Mouse (Mus musculus) liver, embryonic 13.5 days (tissue): ENCODE measurements around the gene Gclc. TPM values are rescaled to one million over a fixed set of nuclear protein-coding genes. Genes with fewer than 3 reads are reported as not detected.

Experiments used
- ATAC-seq: fragments of 200-750 bp; cut with Nextera tagmentation; 2 replicates; pipeline ENCODE4 v1.8.0; 2017; ENCODE audit warnings: low read depth, mild to moderate bottlenecking, moderate number of reproducible peaks, moderate library complexity
- DNase-seq: peaks from one replicate; pipeline ENCODE4 v3.0.0; 2022
- H3K27ac ChIP-seq: fragments of 300-500 bp; sonication (generic); 2 replicates; pipeline ENCODE4 v1.5.1; 2015; ENCODE audit warnings: moderate library complexity, mild to moderate bottlenecking, inconsistent platforms
- H3K27me3 ChIP-seq: fragments of 300-500 bp; sonication (generic); 2 replicates; pipeline ENCODE4 v1.6.1; 2015; ENCODE audit warnings: mild to moderate bottlenecking, inconsistent platforms
- H3K36me3 ChIP-seq: fragments of 300-500 bp; sonication (generic); 2 replicates; pipeline ENCODE4 v1.6.1; 2015; ENCODE audit warnings: mild to moderate bottlenecking, inconsistent platforms
- H3K4me1 ChIP-seq: fragments of 300-500 bp; sonication (generic); replicated peaks from 2 replicates; pipeline ENCODE4 v1.6.1; 2015; ENCODE audit warnings: inconsistent platforms
- H3K4me2 ChIP-seq: fragments of 300-500 bp; sonication (generic); 2 replicates; pipeline ENCODE4 v1.6.1; 2015; ENCODE audit warnings: inconsistent platforms, mild to moderate bottlenecking, moderate library complexity
- H3K4me3 ChIP-seq: fragments of 300-500 bp; sonication (generic); replicated peaks from 2 replicates; pipeline ENCODE4 v1.5.1; 2015; ENCODE audit warnings: mild to moderate bottlenecking, inconsistent platforms
- H3K9ac ChIP-seq: fragments of 300-500 bp; sonication (generic); 2 replicates; pipeline ENCODE4 v1.6.1; 2015; ENCODE audit warnings: mild to moderate bottlenecking, inconsistent platforms
- H3K9me3 ChIP-seq: fragments of 300-500 bp; sonication (generic); replicated peaks from 2 replicates; pipeline ENCODE4 v1.6.1; 2016; ENCODE audit warnings: inconsistent platforms
- WGBS: fragments of 180-500 bp; shearing (Covaris S2); methylation state at CpG from one replicate; pipeline ENCODE4 v1.1.7; 2015; ENCODE audit not compliant: insufficient replicate concordance; 5-methylcytosine and 5-hydroxymethylcytosine counted together
- polyA plus RNA-seq: library from polyadenylated mRNA; unstranded; fragments of >200 nt; fragmentation: Nextera tagmentation; extraction: Ambion mirVana; gene quantifications from 2 replicates; pipeline ENCODE4 v1.2.1, GENCODE M21; 2015

Gclc gene
- polyA plus RNA-seq, 1 experiment from 2014 or later: 23.5 TPM

- H3K27me3 ChIP-seq: no peaks in the 10 kb centered on the region
- no peak overlapping the region for H3K4me2 ChIP-seq
- H3K4me1 ChIP-seq: peaks cover 11% of the 10 kb centered on the region
- H3K4me3 ChIP-seq: no peak overlapping the region
- H3K9ac ChIP-seq: no peak overlapping the region
- 91% methylated on average over 8 of the region's 8 CpGs for WGBS
- no peaks in the 10 kb centered on the region for H3K9me3 ChIP-seq
- H3K36me3 ChIP-seq: peaks cover 83% of the 10 kb centered on the region
- ATAC-seq: no peak
- no peak for DNase-seq
- H3K27ac ChIP-seq: no peak overlapping the region
Measured at GRCm38 (mm10) chr9:77766218-77766617, 11.9 kb downstream of the Gclc start.

GRCm38 (mm10) chr9:77766767-77767166 is 12.4 kb downstream of the Gclc start:
- Histone ChIP-seq H3K4me3 (no peak overlapping the region), H3K36me3 (peaks cover 86% of the 10 kb centered on the region), H3K27me3 (no peaks in the 10 kb centered on the region), H3K27ac (no peak overlapping the region), H3K4me1 (peaks cover 16% of the 10 kb centered on the region), H3K4me2 (no peak overlapping the region), H3K9me3 (no peaks in the 10 kb centered on the region), H3K9ac (no peak overlapping the region)
- WGBS: 73% methylated on average over 3 of the region's 3 CpGs
- DNase-seq (no peak), ATAC-seq (peak; percentile 35; the same call in 1 of the 2 replicates)

- WGBS: 84% methylated on average over 6 of the region's 6 CpGs
- Histone ChIP-seq H3K27me3 (no peaks in the 10 kb centered on the region), H3K4me2 (no peak overlapping the region), H3K27ac (no peak overlapping the region), H3K36me3 (peaks cover 71% of the 10 kb centered on the region), H3K4me1 (peaks cover 24% of the 10 kb centered on the region), H3K4me3 (no peak overlapping the region), H3K9ac (no peak overlapping the region), H3K9me3 (no peaks in the 10 kb centered on the region)
- no peak for ATAC-seq
- no peak for DNase-seq
Measured at GRCm38 (mm10) chr9:77770909-77771308, 16.6 kb downstream of the Gclc start.

- no peak for DNase-seq
- Histone ChIP-seq H3K27me3 (no peaks in the 10 kb centered on the region), H3K9ac (no peak overlapping the region), H3K4me2 (no peak overlapping the region), H3K4me1 (peaks cover 22% of the 10 kb centered on the region), H3K27ac (no peak overlapping the region), H3K36me3 (peaks cover 71% of the 10 kb centered on the region), H3K4me3 (no peak overlapping the region), H3K9me3 (no peaks in the 10 kb centered on the region)
- WGBS: 91% methylated on average over 5 of the region's 5 CpGs
- ATAC-seq: no peak
Measured at GRCm38 (mm10) chr9:77771330-77771729, 17.0 kb downstream of the Gclc start.

- Histone ChIP-seq H3K36me3 (peaks cover 71% of the 10 kb centered on the region), H3K27me3 (no peaks in the 10 kb centered on the region)
- 80% methylated on average over 10 of the region's 10 CpGs for WGBS
Measured at GRCm38 (mm10) chr9:77771765-77772383, 17.5 kb downstream of the Gclc start.

GRCm38 (mm10) chr9:77776720-77777515 is 22.6 kb downstream of the Gclc start:
- Histone ChIP-seq H3K36me3 (peaks cover 82% of the 10 kb centered on the region), H3K4me2 (no peak overlapping the region), H3K9me3 (no peaks in the 10 kb centered on the region), H3K4me3 (no peak overlapping the region), H3K27ac (no peak overlapping the region), H3K4me1 (0 out of 2 replicates have a peak, but pooled peaks cover 6% of the 10 kb centered on the region), H3K27me3 (no peaks in the 10 kb centered on the region), H3K9ac (no peak overlapping the region)
- ATAC-seq: no peak
- DNase-seq: no peak
- WGBS: 78% methylated on average over 7 of the region's 7 CpGs

More at GRCm38 (mm10) chr9:77771765-77772383, 17.5 kb downstream of the Gclc start:
- no peak for DNase-seq
- Histone ChIP-seq H3K9me3 (no peaks in the 10 kb centered on the region), H3K4me1 (peaks cover 17% of the 10 kb centered on the region; the same call in 1 of the 2 replicates), H3K4me3 (no peak overlapping the region), H3K27ac (no peak overlapping the region), H3K4me2 (no peak overlapping the region), H3K9ac (no peak overlapping the region)
- ATAC-seq: no peak

DNA sequence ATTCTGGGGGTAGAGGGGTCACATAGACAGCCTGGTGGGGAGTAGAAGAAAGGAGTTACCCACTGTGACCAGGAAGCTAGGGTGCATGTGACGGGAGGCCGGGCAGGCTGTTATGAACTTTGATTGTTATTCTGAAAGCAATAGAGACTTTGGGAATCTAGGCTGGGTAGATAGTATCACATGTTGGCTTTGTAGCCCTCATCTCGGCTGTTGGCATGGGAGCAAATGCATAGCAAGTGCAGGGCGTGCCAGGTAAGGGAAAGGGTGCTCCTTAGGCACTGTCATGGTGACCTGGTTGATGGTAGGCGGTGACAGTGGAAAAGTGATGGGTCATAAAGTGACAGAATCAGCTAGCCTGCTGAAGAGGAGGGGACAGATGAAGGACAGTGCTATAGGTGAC is 23.3 kb downstream of the Gclc start:
- peaks cover 87% of the 10 kb centered on the region for H3K36me3 ChIP-seq
- WGBS: 91% methylated on average over 5 of the region's 5 CpGs
- no peak for DNase-seq
- no peaks in the 10 kb centered on the region for H3K9me3 ChIP-seq
- 0 out of 2 replicates have a peak, but pooled peaks cover 2% of the 10 kb centered on the region for H3K4me1 ChIP-seq
- H3K27me3 ChIP-seq: no peaks in the 10 kb centered on the region
- H3K9ac ChIP-seq: no peak overlapping the region
- no peak overlapping the region for H3K27ac ChIP-seq
- H3K4me2 ChIP-seq: no peak overlapping the region
- no peak for ATAC-seq
- no peak overlapping the region for H3K4me3 ChIP-seq

GRCm38 (mm10) chr9:77779711-77780110 is 25.4 kb downstream of the Gclc start:
- Histone ChIP-seq H3K4me1 (no peaks in the 10 kb centered on the region), H3K4me3 (no peak overlapping the region), H3K27me3 (no peaks in the 10 kb centered on the region), H3K4me2 (no peak overlapping the region), H3K36me3 (peaks cover 99% of the 10 kb centered on the region), H3K27ac (no peak overlapping the region), H3K9me3 (no peaks in the 10 kb centered on the region), H3K9ac (no peak overlapping the region)
- 85% methylated on average over 4 of the region's 4 CpGs for WGBS
- ATAC-seq (no peak), DNase-seq (no peak)

DNA sequence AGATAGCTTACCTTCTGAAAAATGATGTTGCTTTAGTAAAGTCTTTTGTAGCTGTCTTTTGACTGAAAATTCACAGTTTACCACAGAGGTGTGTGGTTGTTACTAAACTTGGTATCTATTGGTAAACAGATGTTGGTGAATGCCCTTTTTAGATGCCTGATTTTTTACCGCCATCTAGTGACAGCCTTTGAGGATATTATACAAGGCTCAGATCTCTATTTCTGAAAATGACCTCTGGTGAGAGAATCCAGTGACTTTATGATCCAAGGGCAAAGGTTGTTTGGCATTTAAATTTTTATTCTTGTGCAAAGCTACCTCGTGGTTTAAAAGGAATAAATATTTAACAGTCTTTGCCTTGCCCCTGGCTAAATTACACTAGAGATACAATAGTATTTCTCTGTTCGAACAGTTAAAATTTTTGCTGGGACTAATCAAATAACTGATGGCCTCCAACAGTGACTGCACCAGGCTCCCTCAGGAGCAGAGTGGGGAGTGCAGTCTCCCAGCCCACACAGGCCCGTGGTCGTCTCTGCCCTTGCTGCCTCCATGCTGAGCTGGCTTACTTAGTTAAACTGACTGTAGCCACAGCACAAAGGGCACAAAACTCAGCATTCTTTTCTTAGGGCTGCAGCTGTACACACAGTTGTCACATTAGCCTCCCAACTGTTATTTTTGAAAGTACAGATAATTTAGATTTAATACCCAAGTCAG is 27.3 kb downstream of the Gclc start:
- Histone ChIP-seq H3K27me3 (no peaks in the 10 kb centered on the region), H3K4me1 (no peaks in the 10 kb centered on the region), H3K4me3 (no peak overlapping the region), H3K9ac (no peak overlapping the region), H3K36me3 (peaks cover 99% of the 10 kb centered on the region), H3K4me2 (no peak overlapping the region), H3K9me3 (no peaks in the 10 kb centered on the region), H3K27ac (no peak overlapping the region)
- WGBS: 59% methylated on average over 5 of the region's 5 CpGs
- ATAC-seq (no peak), DNase-seq (no peak)

DNA sequence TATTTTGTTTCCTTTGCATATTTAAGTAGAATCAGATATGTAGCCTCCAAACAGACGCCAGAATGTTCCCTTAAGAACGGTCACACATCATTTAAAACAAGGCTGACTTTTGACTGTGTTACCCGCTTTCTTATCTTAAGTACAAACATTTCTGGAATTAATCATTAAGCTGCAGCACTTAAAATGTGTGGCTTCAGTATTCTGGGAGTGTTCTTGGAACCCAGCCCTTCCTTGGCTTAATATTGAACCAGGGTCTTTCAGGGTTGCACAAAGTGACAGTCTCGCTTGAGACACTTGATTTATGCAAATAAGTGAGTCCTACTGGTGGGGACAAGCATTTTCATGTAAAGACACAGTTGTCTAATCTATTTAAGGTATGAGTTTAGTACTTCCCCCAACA is 27.9 kb downstream of the Gclc start:
- ATAC-seq: no peak
- Histone ChIP-seq H3K4me1 (no peaks in the 10 kb centered on the region), H3K4me3 (no peak overlapping the region), H3K36me3 (peaks cover 99% of the 10 kb centered on the region), H3K9me3 (no peaks in the 10 kb centered on the region), H3K27ac (no peak overlapping the region), H3K27me3 (no peaks in the 10 kb centered on the region), H3K9ac (no peak overlapping the region), H3K4me2 (no peak overlapping the region)
- no peak for DNase-seq
- 72% methylated on average over 4 of the region's 4 CpGs for WGBS

DNA sequence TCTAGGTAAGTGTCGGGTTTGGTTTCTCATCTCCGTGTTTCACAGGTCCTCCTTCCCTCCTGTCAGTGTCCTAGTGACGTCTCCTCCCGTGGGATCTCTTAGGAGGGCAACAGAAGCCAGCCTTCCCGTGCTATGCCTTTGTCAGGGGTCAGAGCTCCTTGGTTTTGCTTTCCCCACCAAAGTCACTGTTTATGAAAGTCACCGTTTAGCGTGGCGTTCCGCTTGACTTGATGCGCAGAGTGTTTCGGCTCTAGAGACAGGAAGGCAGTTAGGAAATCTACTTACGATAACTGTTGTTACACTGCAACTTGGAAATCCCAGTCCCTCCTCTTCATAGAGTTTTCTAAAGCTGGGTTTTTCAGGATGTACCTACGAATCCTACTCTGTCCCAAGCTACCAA is 28.7 kb downstream of the Gclc start:
- ATAC-seq (no peak), DNase-seq (no peak)
- Histone ChIP-seq H3K9me3 (no peaks in the 10 kb centered on the region), H3K4me2 (no peak overlapping the region), H3K27ac (no peak overlapping the region), H3K4me3 (no peak overlapping the region), H3K27me3 (no peaks in the 10 kb centered on the region), H3K36me3 (peaks cover 99% of the 10 kb centered on the region), H3K9ac (no peak overlapping the region), H3K4me1 (no peaks in the 10 kb centered on the region)
- WGBS: 91% methylated on average over 13 of the region's 13 CpGs
